Mouse (Mus musculus): ENCODE results near the gene Sec23a.
"Not testable (repeated sequence)": the region's sequence is repeated elsewhere in the genome, so short reads cannot be mapped to it uniquely, and the experiment has no call there.

The Sec23a gene

GRCm38 (mm10) chr12:58981178-58981661, 30.6 kb downstream of the Sec23a start:
- not testable (repeated sequence) for DNase-seq

- DNase-seq = no peak
Observed at GRCm38 (mm10) chr12:58976966-58977365, 34.9 kb downstream of the Sec23a start.

GRCm38 (mm10) chr12:58964583-58964982, 47.2 kb downstream of the Sec23a start:
- peak; percentile 36 for DNase-seq

DNA sequence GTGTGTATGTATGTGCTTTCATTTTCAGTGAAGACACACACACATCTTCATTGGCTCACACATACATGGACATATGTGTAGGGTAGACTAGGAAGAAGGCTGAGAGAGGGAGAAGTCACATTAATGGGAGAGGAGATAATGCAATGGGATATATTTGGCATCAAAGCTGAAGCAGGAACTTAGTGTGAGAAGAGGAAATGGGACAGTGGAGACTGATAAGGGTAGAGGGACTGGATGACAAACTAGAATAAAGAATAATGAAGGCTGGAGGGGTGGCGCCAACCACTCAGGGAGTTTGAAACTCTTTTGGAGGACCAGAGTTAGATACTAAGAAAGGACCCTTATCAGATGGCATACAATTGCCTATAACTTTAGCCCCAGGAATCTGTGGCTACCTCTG, 51.0 kb downstream of the Sec23a start:
- no peak for DNase-seq

DNA sequence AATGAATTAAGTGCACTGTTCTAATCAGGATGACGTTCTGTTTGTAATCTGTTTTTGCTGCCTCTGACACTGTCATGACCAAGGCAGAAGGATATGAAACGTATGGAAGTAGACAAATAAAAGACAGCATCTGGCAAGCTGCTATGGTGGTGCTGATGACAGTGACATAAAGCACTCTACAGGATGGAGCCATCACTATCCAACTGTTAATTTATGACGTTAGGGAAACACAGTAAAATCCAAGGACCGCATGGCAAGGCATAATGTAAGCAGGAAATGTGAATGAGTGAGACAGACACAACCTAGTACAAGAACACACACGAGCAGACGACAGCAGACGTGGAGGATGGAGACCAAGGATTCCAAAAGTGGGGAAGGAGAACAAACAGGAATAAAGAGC, 55.2 kb downstream of the Sec23a start:
- no peak for DNase-seq

DNA sequence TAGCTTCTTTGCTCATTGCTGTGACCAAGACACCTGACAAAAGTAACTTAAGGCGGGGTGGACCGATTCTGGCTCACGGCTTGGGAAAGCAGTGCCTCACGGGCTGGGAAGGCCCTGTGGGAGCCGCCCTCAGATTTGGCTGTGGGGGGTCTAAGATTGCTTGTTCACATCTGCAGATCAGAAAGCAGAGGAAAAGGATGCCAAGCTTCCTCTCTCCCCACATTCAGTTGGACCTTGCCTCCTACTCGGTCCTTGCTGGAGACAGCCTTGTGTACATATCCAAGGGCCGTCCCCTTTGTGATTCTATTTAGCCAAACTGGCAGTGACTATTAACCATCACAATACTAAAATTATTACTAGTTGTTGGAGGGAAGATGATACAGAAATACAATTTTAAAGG, 55.7 kb downstream of the Sec23a start:
- no peak for DNase-seq

DNA sequence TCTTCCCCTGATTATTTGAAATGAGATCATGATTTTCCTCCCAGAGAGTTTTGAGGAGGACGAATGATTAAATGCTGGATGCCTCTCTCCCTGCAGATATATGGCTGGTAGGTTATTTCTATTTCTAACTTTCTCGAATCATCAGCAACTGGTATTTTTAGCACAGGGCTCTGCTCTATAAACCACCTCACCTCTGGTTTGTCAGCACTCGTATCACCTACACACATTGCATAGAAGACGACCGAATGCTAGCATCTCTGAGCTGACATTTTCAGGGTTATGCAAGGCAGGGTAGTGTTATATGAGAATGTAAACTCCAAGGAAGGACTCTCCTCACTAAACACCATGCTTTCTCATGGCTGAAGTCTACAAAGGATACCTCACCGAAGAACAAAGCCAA, 63.9 kb downstream of the Sec23a start:
- DNase-seq = no peak

- peak; percentile 50 for DNase-seq
Observed at GRCm38 (mm10) chr12:58947231-58947630, 64.6 kb downstream of the Sec23a start.

- DNase-seq = no peak
Observed at GRCm38 (mm10) chr12:58942544-58942943, 69.3 kb downstream of the Sec23a start.

DNA sequence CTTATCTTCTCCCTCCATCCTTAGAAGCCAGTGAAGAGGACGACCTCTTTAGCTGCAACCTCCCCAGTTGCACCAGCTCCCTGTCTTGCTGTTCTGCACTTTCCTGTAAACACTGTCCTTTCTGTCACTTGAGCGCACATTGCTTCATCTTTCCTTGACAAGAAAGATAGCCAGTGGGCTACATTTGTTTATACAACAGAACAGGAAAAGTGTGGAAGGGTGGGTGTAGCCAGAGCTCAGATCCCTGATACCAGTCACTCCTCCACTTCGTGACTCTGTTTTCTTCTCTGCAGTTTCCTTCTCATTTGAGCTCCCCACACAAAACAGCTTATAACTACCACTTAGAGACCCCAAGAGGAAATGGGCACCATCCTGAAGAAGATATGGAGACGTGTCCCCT, 77.2 kb downstream of the Sec23a start:
- DNase-seq = no peak

GRCm38 (mm10) chr12:58924996-58925395, 86.8 kb downstream of the Sec23a start:
- DNase-seq = no peak

- peak; percentile 52 for DNase-seq
Observed at GRCm38 (mm10) chr12:58924025-58924424, 87.8 kb downstream of the Sec23a start.

- DNase-seq = no peak
Observed at GRCm38 (mm10) chr12:58920775-58921174, 91.0 kb downstream of the Sec23a start.

DNA sequence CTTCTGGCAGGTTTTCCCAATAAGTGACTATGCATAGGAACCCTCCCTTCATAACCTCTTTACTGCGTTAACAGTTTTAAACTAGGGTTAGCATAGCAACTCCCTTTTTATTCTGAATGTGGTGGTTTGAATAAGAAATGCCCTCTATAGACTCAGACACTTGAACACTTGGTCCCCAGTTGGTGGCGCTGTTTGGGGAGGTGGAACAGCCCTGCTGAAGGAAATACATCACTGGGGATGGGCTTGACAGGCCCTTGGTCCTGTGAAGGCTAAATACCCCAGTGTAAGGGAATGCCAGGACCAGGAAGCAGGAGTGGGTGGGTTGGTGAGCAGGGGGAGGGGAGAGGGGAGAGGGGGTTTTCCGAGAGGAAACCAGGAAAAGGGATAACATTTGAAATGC, 92.3 kb downstream of the Sec23a start:
- DNase-seq = no peak

DNA sequence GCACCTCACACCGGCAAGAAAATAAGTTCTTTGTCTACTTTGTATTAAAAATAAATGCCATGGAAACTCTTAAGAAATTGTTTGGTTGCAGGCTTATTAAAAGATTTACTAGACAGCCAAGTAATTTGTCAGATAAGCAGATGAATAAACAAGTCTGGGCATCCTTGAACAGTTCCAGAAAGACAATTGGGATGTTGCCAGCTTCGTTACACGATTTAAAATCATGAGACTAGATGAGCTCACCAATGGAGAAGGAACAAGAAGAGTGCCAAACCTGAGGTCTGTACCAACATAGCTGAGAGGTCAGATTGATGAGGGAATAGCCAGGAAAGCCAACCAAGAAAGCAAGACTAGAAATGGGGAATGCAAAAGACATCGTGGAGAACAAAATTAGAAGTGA, 102.0 kb downstream of the Sec23a start:
- no peak for DNase-seq
